Mouse (Mus musculus): Measurements from ENCODE around the gene Rdh13.

Rdh13 gene
- long read RNA-seq, experiment 1, partial matches to known transcripts = 0 of 30 reads
- long read RNA-seq, experiment 1, other reads (novel, unspliced or antisense) = 30 of 30 reads
- long read RNA-seq, experiment 2, partial matches to known transcripts = 0 of 8 reads
- long read RNA-seq, experiment 2, other reads (novel, unspliced or antisense) = 8 of 8 reads

- intact Hi-C loops (cut with DNase I) = no loop called here
Measured at GRCm38 (mm10) chr7:4445216-4445791, at the start of gene Rdh13. Gene Rdh13 (minus strand): TSS chr7:4445649.

DNA sequence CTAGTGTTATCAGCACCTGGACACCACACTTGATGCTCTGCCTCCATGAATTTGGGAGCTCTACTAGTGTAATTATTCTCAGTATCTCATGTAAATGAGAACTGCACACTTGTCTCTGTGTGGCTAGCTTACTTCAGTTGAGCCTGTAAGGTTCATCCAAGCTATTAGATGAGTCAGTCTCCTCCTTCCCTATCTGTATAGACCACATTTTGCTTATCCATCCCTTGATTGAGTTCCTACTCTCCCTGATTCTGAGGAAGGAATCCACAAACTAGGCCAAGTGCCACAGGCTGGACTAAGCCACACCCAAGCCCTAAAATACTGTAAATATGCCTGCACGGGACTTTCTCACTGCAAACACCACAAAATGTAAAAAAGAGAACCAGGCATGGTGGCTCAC is 48.5 kb upstream of the Rdh13 start:
- intact Hi-C loops (cut with DNase I) = loop anchor here (10.0 kb wide), 1 partner anchor 349 kb away; no protein-coding TSS in a partner anchor

GRCm38 (mm10) chr7:4492284-4493224 is 47.1 kb upstream of the Rdh13 start:
- intact Hi-C loops (cut with DNase I) = loop anchor here (10.0 kb wide), 1 partner anchor 348 kb away; no protein-coding TSS in a partner anchor

GRCm38 (mm10) chr7:4491308-4491707 is 45.9 kb upstream of the Rdh13 start:
- intact Hi-C loops (cut with DNase I) = loop anchor here (10.0 kb wide), 1 partner anchor 347 kb away; no protein-coding TSS in a partner anchor

- intact Hi-C loops (cut with DNase I) = no loop called here
Measured at GRCm38 (mm10) chr7:4482281-4482680, 36.8 kb upstream of the Rdh13 start.

DNA sequence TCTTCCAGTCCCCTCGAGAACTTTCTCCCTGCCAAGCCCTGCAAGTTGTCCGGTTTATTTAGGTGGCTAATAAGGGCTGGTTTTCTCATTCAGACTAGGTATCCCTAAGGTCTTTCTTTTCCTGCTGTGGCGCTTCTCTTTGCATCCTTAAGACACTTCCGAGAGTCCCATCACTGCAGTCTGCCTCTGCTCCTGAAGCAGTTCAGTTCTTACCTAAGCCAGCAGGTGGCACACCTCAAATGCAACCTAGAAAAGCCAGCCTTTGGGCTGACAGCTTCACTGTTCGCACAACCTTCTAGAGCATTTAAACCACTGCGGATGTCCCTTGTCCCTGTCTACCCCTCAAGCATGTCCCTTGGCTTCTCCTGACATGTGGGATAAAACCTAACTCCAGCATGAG is 34.2 kb upstream of the Rdh13 start:
- intact Hi-C loops (cut with DNase I) = no loop called here

DNA sequence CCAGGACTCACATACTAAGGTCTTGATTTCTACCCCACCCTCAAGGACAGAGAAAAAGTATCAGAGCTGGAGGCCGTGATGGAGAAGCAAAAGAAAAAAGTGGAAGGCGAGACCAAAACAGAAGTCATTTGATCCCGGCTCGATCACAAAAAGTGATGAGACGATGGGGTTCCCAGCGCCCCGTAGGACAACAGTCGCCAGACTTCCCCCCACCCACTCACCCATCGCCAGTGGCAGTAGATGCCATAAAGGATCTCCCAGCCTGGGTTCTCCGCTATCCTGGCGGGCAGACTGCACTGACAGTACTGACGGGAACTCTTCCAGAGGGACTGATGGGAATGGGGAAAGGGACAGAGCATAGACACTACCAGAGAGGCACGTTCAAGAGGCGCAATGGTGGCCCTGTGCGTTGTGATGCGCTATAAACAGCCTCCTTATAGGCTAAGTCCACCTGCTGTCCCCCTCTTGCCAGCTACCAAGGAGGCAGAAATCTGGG is 33.4 kb upstream of the Rdh13 start:
- intact Hi-C loops (cut with DNase I) = no loop called here

DNA sequence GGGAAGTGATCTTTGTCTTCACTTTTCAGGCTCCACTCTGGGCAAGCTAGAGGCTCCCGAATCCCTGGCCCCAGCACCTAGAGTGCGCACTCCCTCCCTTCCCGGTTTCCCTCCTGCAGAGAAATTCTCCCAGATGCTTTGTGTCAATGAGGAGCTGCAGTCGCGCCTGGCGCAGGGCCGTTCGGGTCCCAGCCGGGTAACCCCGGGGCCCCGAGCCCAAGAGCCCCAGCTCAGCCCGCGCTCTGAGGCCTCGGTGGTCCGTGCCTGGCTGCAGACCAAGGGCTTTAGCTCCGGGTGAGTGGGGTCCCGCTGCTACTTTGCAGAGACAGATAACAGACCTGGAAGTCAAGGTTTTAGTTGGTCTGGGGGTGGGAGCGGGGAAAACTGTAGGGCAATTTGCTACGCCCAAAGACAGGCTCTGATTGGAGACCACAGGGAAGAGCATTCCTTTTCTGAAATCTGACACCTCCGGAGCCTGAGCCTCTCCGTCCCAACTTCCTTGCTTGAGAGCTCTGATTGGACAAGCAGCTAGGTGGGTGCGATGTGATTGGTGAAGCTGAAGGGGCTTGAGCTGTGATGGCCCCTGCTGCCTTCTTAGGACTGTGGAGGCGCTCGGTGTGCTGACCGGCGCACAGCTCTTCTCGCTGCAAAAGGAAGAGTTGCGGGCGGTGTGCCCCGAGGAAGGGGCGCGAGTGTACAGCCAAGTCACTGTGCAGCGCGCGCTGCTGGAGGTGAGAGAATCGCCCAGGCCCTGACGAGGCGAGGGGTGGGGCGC is 32.8 kb upstream of the Rdh13 start:
- intact Hi-C loops (cut with DNase I) = no loop called here

DNA sequence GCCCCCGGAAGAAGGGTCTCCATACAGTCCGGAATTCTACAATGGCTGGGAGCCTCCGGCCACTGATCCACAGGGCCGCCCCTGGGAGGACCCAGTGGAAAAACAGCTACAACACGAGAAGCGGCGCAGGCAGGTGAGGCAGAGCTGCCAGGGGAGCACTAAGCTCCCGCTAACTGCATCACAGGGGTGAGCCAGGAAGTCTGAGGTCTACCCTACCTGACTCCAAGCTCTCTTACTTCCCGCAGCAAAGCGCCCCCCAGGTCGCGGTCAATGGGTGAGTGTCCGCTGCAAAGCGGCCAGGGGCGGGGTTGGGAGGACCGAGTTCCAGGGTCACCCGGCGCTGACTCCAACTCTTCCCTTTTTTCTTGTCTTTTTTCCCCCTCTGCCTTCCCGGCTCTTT is 28.5 kb upstream of the Rdh13 start:
- intact Hi-C loops (cut with DNase I) = no loop called here

- intact Hi-C loops (cut with DNase I) = loop anchor here (2.0 kb wide), 1 partner anchor 38 kb away; no protein-coding TSS in a partner anchor
Measured at GRCm38 (mm10) chr7:4471179-4471555, 25.7 kb upstream of the Rdh13 start.

- intact Hi-C loops (cut with DNase I) = loop anchor here (2.0 kb wide), 1 partner anchor 38 kb away; no protein-coding TSS in a partner anchor
Measured at GRCm38 (mm10) chr7:4470275-4471178, 25.1 kb upstream of the Rdh13 start.

GRCm38 (mm10) chr7:4467801-4468200 is 22.4 kb upstream of the Rdh13 start:
- intact Hi-C loops (cut with DNase I) = no loop called here

- intact Hi-C loops (cut with DNase I) = no loop called here
Measured at GRCm38 (mm10) chr7:4464194-4464824, 18.9 kb upstream of the Rdh13 start.

- intact Hi-C loops (cut with DNase I) = no loop called here
Measured at GRCm38 (mm10) chr7:4460576-4461434, 15.4 kb upstream of the Rdh13 start, which contains the start of gene Eps8l1. Gene Eps8l1 (plus strand): TSS chr7:4460674.

GRCm38 (mm10) chr7:4452644-4453043 is 7.2 kb upstream of the Rdh13 start:
- intact Hi-C loops (cut with DNase I) = no loop called here

- intact Hi-C loops (cut with DNase I) = no loop called here
Measured at GRCm38 (mm10) chr7:4449211-4449610, 3.8 kb upstream of the Rdh13 start.

DNA sequence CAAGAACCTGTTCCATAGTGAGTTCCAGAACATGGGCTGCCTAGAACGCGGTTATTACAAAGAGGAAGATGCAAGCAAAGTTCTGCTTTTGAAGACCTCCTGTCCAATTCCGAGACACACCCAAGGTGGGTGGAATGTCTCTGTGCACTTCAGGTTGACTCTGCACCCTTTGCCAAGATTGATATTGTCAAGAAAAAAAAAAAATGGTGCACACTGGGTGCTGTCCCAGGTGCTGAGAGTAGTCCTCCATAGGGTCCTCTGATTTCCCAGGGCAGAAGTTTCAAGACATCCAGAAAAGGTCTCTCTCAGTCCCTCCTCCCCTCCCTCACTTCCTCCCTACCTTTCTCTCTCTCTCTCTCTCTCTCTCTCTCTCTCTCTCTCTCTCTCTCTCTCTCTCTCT is 3.0 kb upstream of the Rdh13 start:
- intact Hi-C loops (cut with DNase I) = no loop called here

DNA sequence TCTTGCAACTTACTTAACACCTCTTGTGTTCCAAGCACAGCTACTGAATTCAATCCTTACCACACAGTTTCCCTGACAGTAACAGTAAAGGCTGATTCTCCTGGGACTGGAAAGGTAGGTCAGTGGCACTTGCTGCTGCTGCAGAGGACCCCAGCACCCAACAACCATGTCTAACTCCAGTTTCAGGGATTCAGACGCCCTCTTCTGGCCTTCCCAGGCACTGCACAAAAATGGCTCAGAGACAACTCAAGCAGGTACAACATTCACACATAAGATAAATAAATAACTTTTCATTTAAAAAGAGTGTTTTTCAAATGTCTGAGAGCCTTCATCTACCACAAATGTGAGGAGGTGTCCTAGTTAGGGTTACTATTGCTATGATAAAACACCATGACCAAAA is 1.7 kb upstream of the Rdh13 start:
- intact Hi-C loops (cut with DNase I) = no loop called here
